Mouse (Mus musculus) hindbrain, embryonic 14.5 days (tissue): ENCODE measurements around the gene AC131692.1. TPM values are rescaled to one million over a fixed set of nuclear protein-coding genes. Genes with fewer than 3 reads are reported as not detected.

Experiments used
- ATAC-seq: fragments of 200-750 bp; cut with Nextera tagmentation; 2 replicates; pipeline ENCODE4 v1.8.0; 2017; ENCODE audit warnings: moderate number of reproducible peaks, mild to moderate bottlenecking, moderate TSS enrichment, moderate library complexity; ENCODE audit not compliant: low FRiP score
- DNase-seq: peaks from one replicate; pipeline ENCODE4 v3.0.0-alpha.2; 2015; ENCODE audit warnings: low spot score
- H3K27ac ChIP-seq: fragments of 300-500 bp; sonication (generic); 2 replicates; pipeline ENCODE4 v1.5.1; 2014; ENCODE audit warnings: mild to moderate bottlenecking, moderate library complexity
- H3K27me3 ChIP-seq: fragments of 300-500 bp; sonication (generic); 2 replicates; pipeline ENCODE4 v1.6.1; 2014; ENCODE audit warnings: mild to moderate bottlenecking, low read length, mixed read lengths; ENCODE audit not compliant: control insufficient read depth, insufficient read depth
- H3K36me3 ChIP-seq: fragments of 300-500 bp; sonication (generic); replicated peaks from 2 replicates; pipeline ENCODE4 v1.6.1; 2014; ENCODE audit not compliant: control insufficient read depth, insufficient read depth
- H3K4me1 ChIP-seq: fragments of 300-500 bp; sonication (generic); replicated peaks from 2 replicates; pipeline ENCODE4 v1.6.1; 2014; ENCODE audit warnings: antibody characterized with exemption, low read length, mixed read lengths; ENCODE audit not compliant: control insufficient read depth, insufficient read depth
- H3K4me2 ChIP-seq: fragments of 300-500 bp; sonication (generic); replicated peaks from 2 replicates; pipeline ENCODE4 v1.6.1; 2014; ENCODE audit warnings: mild to moderate bottlenecking, moderate library complexity
- H3K4me3 ChIP-seq: fragments of 300-500 bp; sonication (generic); replicated peaks from 2 replicates; pipeline ENCODE4 v1.5.1; 2014; ENCODE audit warnings: mild to moderate bottlenecking, low read length
- H3K9ac ChIP-seq: fragments of 300-500 bp; sonication (generic); 2 replicates; pipeline ENCODE4 v1.6.1; 2014
- H3K9me3 ChIP-seq: fragments of 300-500 bp; sonication (generic); 2 replicates; pipeline ENCODE4 v1.6.1; 2016; ENCODE audit warnings: low read length; ENCODE audit not compliant: control insufficient read depth
- WGBS: fragments of 180-500 bp; shearing (Covaris S2); extraction: QIAGEN DNeasy Blood & Tissue Kit; methylation state at CpG from one replicate; pipeline ENCODE4 v1.1.7; 2014; 5-methylcytosine and 5-hydroxymethylcytosine counted together
- polyA plus RNA-seq: library from polyadenylated mRNA; unstranded; fragments of >200 nt; fragmentation: Nextera tagmentation; extraction: Ambion mirVana; gene quantifications from 2 replicates; pipeline ENCODE4 v1.2.1, GENCODE M21; 2014

The AC131692.1 gene
- polyA plus RNA-seq, 1 experiment from 2014 or later = not detected

- peaks cover 26% of the 10 kb centered on the region for H3K4me1 ChIP-seq
- H3K4me3 ChIP-seq = peak overlapping the region; percentile 57
- peak; percentile 64 for ATAC-seq
- peaks cover 34% of the 10 kb centered on the region for H3K36me3 ChIP-seq
- DNase-seq = peak; percentile 87
- H3K27ac ChIP-seq = peak overlapping the region; percentile 92
- no peaks in the 10 kb centered on the region for H3K9me3 ChIP-seq
- H3K27me3 ChIP-seq = no peaks in the 10 kb centered on the region
- peak overlapping the region; percentile 95 for H3K4me2 ChIP-seq
- 1% methylated on average over 30 of the region's 30 CpGs for WGBS
- H3K9ac ChIP-seq = peak overlapping the region; percentile 83
These were observed 27.1 kb upstream of the AC131692.1 start for GRCm38 (mm10) chr19:6067011-6067723.

GRCm38 (mm10) chr19:6067724-6068415, 26.3 kb upstream of the AC131692.1 start, which contains the start of gene Tm7sf2:
Gene Tm7sf2, minus strand, starts transcription at chr19:6068373.
- Histone ChIP-seq H3K4me2 (peak within 1 kb of the TSS; percentile 95), H3K4me3 (peak within 1 kb of the TSS; percentile 57), H3K4me1 (peaks cover 19% of the 10 kb centered on the region), H3K9ac (peak within 1 kb of the TSS; percentile 83), H3K27me3 (no peaks in the 10 kb centered on the region), H3K27ac (peak within 1 kb of the TSS; percentile 92), H3K9me3 (no peaks in the 10 kb centered on the region), H3K36me3 (peaks cover 38% of the 10 kb centered on the region)
- DNase-seq (peak; percentile 85), ATAC-seq (peak; percentile 92)
- WGBS = 11% methylated on average over 33 of the region's 33 CpGs

GRCm38 (mm10) chr19:6068951-6069350, 25.3 kb upstream of the AC131692.1 start:
- Histone ChIP-seq H3K4me2 (no peak overlapping the region), H3K27me3 (no peaks in the 10 kb centered on the region), H3K4me1 (peaks cover 16% of the 10 kb centered on the region), H3K4me3 (no peak overlapping the region), H3K27ac (no peak overlapping the region), H3K9ac (no peak overlapping the region), H3K9me3 (no peaks in the 10 kb centered on the region), H3K36me3 (peaks cover 46% of the 10 kb centered on the region)
- DNase-seq = no peak
- 82% methylated on average over 4 of the region's 4 CpGs for WGBS
- no peak for ATAC-seq

GRCm38 (mm10) chr19:6069851-6070250, 24.4 kb upstream of the AC131692.1 start:
- WGBS = 94% methylated on average over 10 of the region's 10 CpGs
- ATAC-seq (no peak), DNase-seq (no peak)
- Histone ChIP-seq H3K9me3 (no peaks in the 10 kb centered on the region), H3K27me3 (no peaks in the 10 kb centered on the region), H3K27ac (no peak overlapping the region), H3K9ac (no peak overlapping the region), H3K4me1 (peaks cover 16% of the 10 kb centered on the region), H3K4me2 (no peak overlapping the region), H3K36me3 (peaks cover 50% of the 10 kb centered on the region), H3K4me3 (no peak overlapping the region)

- no peak for DNase-seq
These were observed 23.5 kb upstream of the AC131692.1 start for GRCm38 (mm10) chr19:6070571-6071250.

GRCm38 (mm10) chr19:6071261-6071660, 23.0 kb upstream of the AC131692.1 start:
- H3K36me3 ChIP-seq = peaks cover 55% of the 10 kb centered on the region

More at GRCm38 (mm10) chr19:6070571-6071250, 23.5 kb upstream of the AC131692.1 start:
- no peak overlapping the region for H3K4me2 ChIP-seq
- H3K36me3 ChIP-seq = peaks cover 55% of the 10 kb centered on the region
- H3K4me1 ChIP-seq = peaks cover 16% of the 10 kb centered on the region
- H3K27me3 ChIP-seq = no peaks in the 10 kb centered on the region
- H3K9me3 ChIP-seq = no peaks in the 10 kb centered on the region
- 89% methylated on average over 31 of the region's 31 CpGs for WGBS
- no peak overlapping the region for H3K4me3 ChIP-seq
- no peak overlapping the region for H3K9ac ChIP-seq
- H3K27ac ChIP-seq = no peak overlapping the region
- no peak for ATAC-seq

GRCm38 (mm10) chr19:6073889-6074288, 20.3 kb upstream of the AC131692.1 start:
- peaks cover 50% of the 10 kb centered on the region for H3K36me3 ChIP-seq
- DNase-seq = no peak
- H3K4me1 ChIP-seq = peaks cover 8% of the 10 kb centered on the region
- H3K9me3 ChIP-seq = no peaks in the 10 kb centered on the region
- ATAC-seq = no peak
- H3K27me3 ChIP-seq = no peaks in the 10 kb centered on the region
- H3K4me2 ChIP-seq = no peak overlapping the region
- 94% methylated on average over 5 of the region's 5 CpGs for WGBS
- H3K27ac ChIP-seq = no peak overlapping the region
- H3K4me3 ChIP-seq = no peak overlapping the region
- no peak overlapping the region for H3K9ac ChIP-seq

More at GRCm38 (mm10) chr19:6071261-6071660, 23.0 kb upstream of the AC131692.1 start:
- no peak overlapping the region for H3K27ac ChIP-seq
- no peak for DNase-seq
- H3K9ac ChIP-seq = no peak overlapping the region
- H3K4me3 ChIP-seq = no peak overlapping the region
- 93% methylated on average over 19 of the region's 19 CpGs for WGBS
- no peaks in the 10 kb centered on the region for H3K27me3 ChIP-seq
- peaks cover 18% of the 10 kb centered on the region for H3K4me1 ChIP-seq
- H3K9me3 ChIP-seq = no peaks in the 10 kb centered on the region
- no peak for ATAC-seq
- H3K4me2 ChIP-seq = no peak overlapping the region

GRCm38 (mm10) chr19:6076564-6077393, 17.4 kb upstream of the AC131692.1 start, which contains the start of gene Vps51:
Gene Vps51, minus strand, starts transcription at chr19:6077231.
- Histone ChIP-seq H3K27ac (peak within 1 kb of the TSS; percentile 82), H3K36me3 (peaks cover 49% of the 10 kb centered on the region), H3K9me3 (no peaks in the 10 kb centered on the region), H3K27me3 (no peaks in the 10 kb centered on the region), H3K4me1 (peaks cover 8% of the 10 kb centered on the region), H3K9ac (peak within 1 kb of the TSS; percentile 72), H3K4me2 (peak within 1 kb of the TSS; percentile 87), H3K4me3 (peak within 1 kb of the TSS; percentile 63)
- DNase-seq = peak; percentile 90
- peak; percentile 90 for ATAC-seq
- WGBS = 1% methylated on average over 33 of the region's 33 CpGs
